Mouse (Mus musculus) ovary, postnatal 10 days (tissue): ENCODE results near the gene Rnf11.
"Not testable (repeated sequence)": the region's sequence is repeated elsewhere in the genome, so short reads cannot be mapped to it uniquely, and the experiment has no call there.

Source experiments
- DNase-seq: peaks from one replicate; pipeline ENCODE4 v3.0.0; 2022; ENCODE audit warnings: low spot score

Gene Rnf11

GRCm38 (mm10) chr4:109411377-109411967 is 73.1 kb downstream of the Rnf11 start:
- DNase-seq = no peak

DNA sequence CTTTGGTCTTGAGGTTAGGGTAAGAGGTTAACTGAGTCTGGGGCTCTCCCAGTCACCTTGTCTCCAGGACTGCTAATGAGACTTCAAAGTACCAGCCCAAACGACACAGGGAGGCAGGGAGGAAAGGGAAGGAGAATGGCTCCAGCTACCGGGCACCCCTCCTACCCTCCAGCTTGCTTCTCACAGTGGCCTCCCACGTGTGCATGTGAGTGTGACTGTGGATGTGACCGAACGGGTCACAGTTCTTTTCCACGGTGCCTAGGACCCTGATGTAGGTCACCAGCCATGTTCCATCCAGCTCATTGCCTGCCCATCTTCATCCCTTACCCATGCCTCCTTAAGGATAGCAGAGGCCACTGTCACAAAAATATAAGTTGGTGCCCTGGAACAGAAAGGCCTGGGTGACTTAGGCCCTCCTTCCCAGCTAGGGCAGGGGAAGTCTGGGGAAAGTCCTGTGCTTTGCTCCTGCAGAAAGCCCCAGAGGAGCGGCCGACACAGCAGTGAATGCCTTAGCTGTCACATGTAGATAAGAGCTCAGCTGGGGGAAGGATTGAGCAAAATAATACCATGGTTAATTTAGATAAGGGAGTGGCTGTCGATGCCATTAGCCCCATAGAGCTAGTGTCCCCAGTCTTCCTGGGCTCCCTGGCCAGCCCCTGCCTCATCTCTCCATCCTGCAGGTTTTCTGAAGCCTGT is 73.7 kb downstream of the Rnf11 start:
- DNase-seq = no peak

GRCm38 (mm10) chr4:109407701-109408485 is 76.6 kb downstream of the Rnf11 start:
- DNase-seq = no peak

DNA sequence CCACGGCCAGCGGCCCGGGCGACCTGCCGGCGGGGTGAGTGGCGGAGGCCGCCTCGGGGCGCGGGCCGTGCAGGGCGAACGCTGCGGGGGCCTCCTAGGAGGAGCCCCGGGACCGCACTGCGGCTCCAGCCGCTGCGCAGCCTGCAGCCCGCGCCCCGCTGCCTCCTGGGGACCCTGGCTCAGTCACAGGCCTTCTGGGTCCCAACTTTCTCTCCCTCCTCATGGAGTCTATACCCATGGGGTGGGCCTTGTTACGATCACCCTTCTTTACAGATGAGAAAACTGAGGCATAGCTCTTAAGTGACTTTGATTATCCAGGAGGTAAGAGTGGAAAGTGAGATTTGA is 77.4 kb downstream of the Rnf11 start:
- no peak for DNase-seq

- peak; percentile 33 for DNase-seq
Measured at GRCm38 (mm10) chr4:109406486-109407175, 77.9 kb downstream of the Rnf11 start, which contains the start of gene Ttc39a. Gene Ttc39a, plus strand, starts transcription at chr4:109406623.

DNA sequence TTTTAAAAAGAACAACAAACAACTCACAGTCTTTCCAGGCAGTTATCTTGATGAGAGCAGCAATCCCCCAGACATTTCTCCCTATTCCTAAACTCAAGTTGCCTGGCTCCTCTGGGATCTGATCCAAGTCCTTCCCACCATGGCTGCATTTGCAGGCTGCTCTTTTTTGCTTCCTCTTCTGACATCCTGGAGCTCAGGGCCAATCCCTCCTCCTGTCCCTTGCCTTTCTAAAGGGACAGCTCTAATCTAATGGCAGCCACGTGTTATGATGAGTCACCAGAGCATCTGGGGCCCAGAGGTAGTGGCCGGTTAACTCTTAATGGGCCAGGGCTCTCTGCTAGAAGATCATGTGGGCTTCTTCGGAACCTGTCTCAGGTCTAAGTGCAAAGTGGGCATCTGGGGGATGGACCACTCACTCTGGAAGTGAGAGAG is 78.5 kb downstream of the Rnf11 start:
- DNase-seq = no peak

- no peak for DNase-seq
Measured at GRCm38 (mm10) chr4:109405415-109405814, 79.1 kb downstream of the Rnf11 start.

- DNase-seq = not testable (repeated sequence)
Measured at GRCm38 (mm10) chr4:109404908-109405307, 79.6 kb downstream of the Rnf11 start.

- DNase-seq = no peak
Measured at GRCm38 (mm10) chr4:109401176-109401689, 83.3 kb downstream of the Rnf11 start.
